Mouse (Mus musculus) hindbrain, postnatal 0 days (tissue): ENCODE results near the gene Gm5965. TPM values are rescaled to one million over a fixed set of nuclear protein-coding genes. Genes with fewer than 3 reads are reported as not detected.

Experiments
- ATAC-seq: fragments of 200-750 bp; cut with Nextera tagmentation; 2 replicates; pipeline ENCODE4 v1.8.0; 2017; ENCODE audit warnings: mild to moderate bottlenecking, moderate TSS enrichment, moderate library complexity
- DNase-seq: peaks from one replicate; pipeline ENCODE4 v3.0.0-alpha.2; 2015; ENCODE audit warnings: low spot score
- H3K27ac ChIP-seq: fragments of 300-500 bp; sonication (generic); 2 replicates; pipeline ENCODE4 v1.5.1; 2014; ENCODE audit warnings: mild to moderate bottlenecking
- H3K27me3 ChIP-seq: fragments of 300-500 bp; sonication (generic); 2 replicates; pipeline ENCODE4 v1.6.1; 2014; ENCODE audit warnings: low read length, mixed read lengths; ENCODE audit not compliant: insufficient read depth
- H3K36me3 ChIP-seq: fragments of 300-500 bp; sonication (generic); 2 replicates; pipeline ENCODE4 v1.6.1; 2014; ENCODE audit warnings: low read length, mixed read lengths; ENCODE audit not compliant: insufficient read depth
- H3K4me1 ChIP-seq: fragments of 300-500 bp; sonication (generic); 2 replicates; pipeline ENCODE4 v1.6.1; 2014; ENCODE audit warnings: antibody characterized with exemption, low read length, mixed read lengths; ENCODE audit not compliant: insufficient read depth
- H3K4me2 ChIP-seq: fragments of 300-500 bp; sonication (generic); 2 replicates; pipeline ENCODE4 v1.6.1; 2014; ENCODE audit warnings: low read depth, mild to moderate bottlenecking, low read length, moderate library complexity, mixed read lengths
- H3K4me3 ChIP-seq: fragments of 300-500 bp; sonication (generic); 2 replicates; pipeline ENCODE4 v1.5.1; 2014; ENCODE audit warnings: low read length
- H3K9ac ChIP-seq: fragments of 300-500 bp; sonication (generic); replicated peaks from 2 replicates; pipeline ENCODE4 v1.6.1; 2014; ENCODE audit warnings: mild to moderate bottlenecking, low read length, moderate library complexity, mixed read lengths
- H3K9me3 ChIP-seq: fragments of 300-500 bp; sonication (generic); 2 replicates; pipeline ENCODE4 v1.6.1; 2016; ENCODE audit warnings: low read length, mixed read lengths
- CTCF ChIP-seq: IDR thresholded peaks from 2 replicates; pipeline ENCODE4 v1.5.1; 2016; ENCODE audit warnings: antibody characterized with exemption, control low read depth, low read depth
- WGBS: fragments of 180-500 bp; shearing (Covaris S2); extraction: QIAGEN DNeasy Blood & Tissue Kit; methylation state at CpG from one replicate; pipeline ENCODE4 v1.1.7; 2014; 5-methylcytosine and 5-hydroxymethylcytosine counted together
- polyA plus RNA-seq: library from polyadenylated mRNA; unstranded; fragments of >200 nt; fragmentation: Nextera tagmentation; extraction: Ambion mirVana; gene quantifications from 2 replicates; pipeline ENCODE4 v1.2.1, GENCODE M21; 2015
- total RNA-seq: library from RNA; depleted of rRNA; stranded (reverse); fragments of >200 nt; gene quantifications from 2 replicates; pipeline ENCODE4 v1.2.3, GENCODE M21; 2014; rRNA removed

The Gm5965 gene
- total and polyA plus RNA-seq, 2 experiments from 2014 or later: not detected

- Histone ChIP-seq H3K36me3 (no peaks in the 10 kb centered on the region), H3K27me3 (no peaks in the 10 kb centered on the region), H3K4me1 (no peaks in the 10 kb centered on the region), H3K4me3 (no peak within 1 kb of the TSS), H3K27ac (no peak within 1 kb of the TSS), H3K9ac (no peak within 1 kb of the TSS), H3K4me2 (no peak within 1 kb of the TSS), H3K9me3 (no peaks in the 10 kb centered on the region)
- no peak for DNase-seq
- ATAC-seq: no peak
- TF ChIP-seq CTCF: no peak
- 91% methylated on average over 2 of the region's 2 CpGs for WGBS
Measured at GRCm38 (mm10) chr16:88774106-88774505, 3.6 kb upstream of the Gm5965 start, which contains the start of gene 2310057N15Rik. 2310057N15Rik (minus strand) TSS chr16:88774206.

- 60% methylated on average over 2 of the region's 2 CpGs for WGBS
- no peaks in the 10 kb centered on the region for H3K9me3 ChIP-seq
- no peak overlapping the region for H3K9ac ChIP-seq
- TF ChIP-seq CTCF: no peak
- H3K36me3 ChIP-seq: no peaks in the 10 kb centered on the region
- H3K4me2 ChIP-seq: no peak overlapping the region
- ATAC-seq (no peak), DNase-seq (peak; percentile 8)
- H3K27ac ChIP-seq: no peak overlapping the region
- no peaks in the 10 kb centered on the region for H3K27me3 ChIP-seq
- H3K4me1 ChIP-seq: no peaks in the 10 kb centered on the region
- no peak overlapping the region for H3K4me3 ChIP-seq
Measured at GRCm38 (mm10) chr16:88786786-88787185, 9.1 kb downstream of the Gm5965 start.

- Histone ChIP-seq H3K4me2 (no peak within 1 kb of the TSS), H3K4me3 (no peak within 1 kb of the TSS), H3K4me1 (no peaks in the 10 kb centered on the region), H3K9ac (no peak within 1 kb of the TSS), H3K9me3 (no peaks in the 10 kb centered on the region), H3K27me3 (no peaks in the 10 kb centered on the region), H3K36me3 (no peaks in the 10 kb centered on the region), H3K27ac (no peak within 1 kb of the TSS)
- 62% methylated on average over 2 of the region's 2 CpGs for WGBS
- DNase-seq (peak; percentile 27), ATAC-seq (0 out of 2 replicates have a peak, but pooled peaks have one; percentile 24)
- TF ChIP-seq CTCF: no peak
Measured at GRCm38 (mm10) chr16:88811827-88812226, 34.1 kb downstream of the Gm5965 start, which contains the start of gene Gm20741. Gm20741 (minus strand) TSS chr16:88812220.

GRCm38 (mm10) chr16:88820066-88820465 is 42.4 kb downstream of the Gm5965 start, which contains the start of gene Krtap15:
Krtap15 (plus strand) TSS chr16:88820215.
- H3K27me3 ChIP-seq: no peaks in the 10 kb centered on the region
- H3K9ac ChIP-seq: no peak within 1 kb of the TSS
- DNase-seq (no peak), ATAC-seq (no peak)
- WGBS: 69% methylated on average over 3 of the region's 3 CpGs
- H3K27ac ChIP-seq: no peak within 1 kb of the TSS
- H3K4me1 ChIP-seq: no peaks in the 10 kb centered on the region
- H3K36me3 ChIP-seq: no peaks in the 10 kb centered on the region
- H3K9me3 ChIP-seq: no peaks in the 10 kb centered on the region
- H3K4me2 ChIP-seq: no peak within 1 kb of the TSS
- no peak for TF ChIP-seq CTCF
- H3K4me3 ChIP-seq: no peak within 1 kb of the TSS

DNA sequence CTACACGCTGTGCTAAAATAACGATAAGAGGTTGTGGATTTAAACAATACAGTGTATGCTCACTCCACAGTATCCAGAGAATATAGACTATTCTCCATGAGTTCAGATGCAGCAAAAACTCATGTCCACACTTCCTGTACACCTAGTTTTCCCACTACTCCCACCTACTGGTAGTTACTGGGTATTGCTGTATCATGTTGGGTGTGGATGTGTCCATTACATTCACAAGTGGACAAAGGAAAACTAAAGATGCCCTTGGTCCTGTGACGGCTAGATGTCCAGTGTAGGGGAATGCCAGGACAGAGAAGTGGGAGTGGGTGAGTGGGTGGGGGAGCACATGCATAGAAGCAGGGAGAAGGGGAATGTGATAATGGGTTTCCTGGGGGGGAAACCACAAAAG is 46.0 kb downstream of the Gm5965 start:
- Histone ChIP-seq H3K4me1 (no peaks in the 10 kb centered on the region), H3K9ac (no peak overlapping the region), H3K27ac (no peak overlapping the region), H3K4me3 (no peak overlapping the region), H3K27me3 (no peaks in the 10 kb centered on the region), H3K9me3 (no peaks in the 10 kb centered on the region), H3K36me3 (no peaks in the 10 kb centered on the region), H3K4me2 (no peak overlapping the region)
- peak; percentile 63 for TF ChIP-seq CTCF
- 77% methylated on average over 3 of the region's 3 CpGs for WGBS
- DNase-seq (peak; percentile 14), ATAC-seq (no peak)

DNA sequence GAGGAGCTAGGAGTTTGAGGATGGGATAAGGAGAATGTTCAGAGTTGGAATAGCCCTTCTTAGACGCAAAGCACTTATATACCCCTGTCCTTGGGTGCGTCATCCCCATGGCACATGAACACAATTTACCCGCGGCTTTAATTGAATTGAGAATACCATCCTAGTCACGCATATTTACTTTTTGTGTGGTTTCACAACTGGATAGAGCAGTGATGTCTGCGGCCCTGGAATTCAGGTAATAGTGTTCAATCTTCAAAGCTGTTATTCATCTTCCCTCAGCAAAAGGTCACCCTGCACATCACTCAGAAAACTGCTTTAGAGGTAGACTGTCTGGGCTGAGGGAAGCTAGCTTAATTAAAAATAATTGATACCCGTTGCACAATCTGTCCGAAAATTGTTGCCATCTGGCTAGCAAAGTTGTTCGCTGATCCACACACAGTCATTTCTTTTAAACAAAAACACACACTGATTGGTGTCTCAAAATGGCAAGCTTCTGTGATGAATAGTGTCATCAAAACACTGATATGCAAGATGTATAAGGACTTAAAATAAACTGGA is 48.5 kb downstream of the Gm5965 start, which contains the start of gene Krtap14:
Krtap14 (minus strand) TSS at position 51 of the 558 bp plus-strand sequence.
- TF ChIP-seq CTCF: no peak
- Histone ChIP-seq H3K27me3 (no peaks in the 10 kb centered on the region), H3K27ac (no peak within 1 kb of the TSS), H3K9me3 (no peaks in the 10 kb centered on the region), H3K36me3 (no peaks in the 10 kb centered on the region), H3K9ac (no peak within 1 kb of the TSS), H3K4me3 (no peak within 1 kb of the TSS), H3K4me1 (no peaks in the 10 kb centered on the region), H3K4me2 (no peak within 1 kb of the TSS)
- DNase-seq (no peak), ATAC-seq (no peak)
- WGBS: 76% methylated on average over 9 of the region's 9 CpGs

GRCm38 (mm10) chr16:88826978-88827377 is 49.3 kb downstream of the Gm5965 start:
- Histone ChIP-seq H3K4me2 (no peak overlapping the region), H3K9ac (no peak overlapping the region), H3K27ac (no peak overlapping the region), H3K36me3 (no peaks in the 10 kb centered on the region), H3K27me3 (no peaks in the 10 kb centered on the region), H3K4me3 (no peak overlapping the region), H3K9me3 (no peaks in the 10 kb centered on the region), H3K4me1 (no peaks in the 10 kb centered on the region)
- DNase-seq (no peak), ATAC-seq (no peak)
- no peak for TF ChIP-seq CTCF
- WGBS: 66% methylated on average over 3 of the region's 3 CpGs

Other genes with a start within 250 kb of the Gm5965 start
- gene Cldn8, start 214.7 kb upstream of the Gm5965 start, total RNA-seq: not detected in 2 replicates
- not detected in 2 replicates for gene Cldn8, start 214.7 kb upstream of the Gm5965 start, polyA plus RNA-seq
- gene Krtap24-1, start 165.6 kb upstream of the Gm5965 start, total RNA-seq: not detected in 2 replicates
- gene Krtap24-1, start 165.6 kb upstream of the Gm5965 start, polyA plus RNA-seq: not detected in 2 replicates
- not detected in 2 replicates for gene 2310079G19Rik, start 150.2 kb upstream of the Gm5965 start, total RNA-seq
- not detected in 2 replicates for gene 2310079G19Rik, start 150.2 kb upstream of the Gm5965 start, polyA plus RNA-seq
- gene Krtap26-1, start 130.1 kb upstream of the Gm5965 start, total RNA-seq: not detected in 2 replicates
- not detected in 2 replicates for gene Krtap26-1, start 130.1 kb upstream of the Gm5965 start, polyA plus RNA-seq
- gene Krtap27-1, start 106.2 kb upstream of the Gm5965 start, total RNA-seq: not detected in 2 replicates
- gene Krtap27-1, start 106.2 kb upstream of the Gm5965 start, polyA plus RNA-seq: not detected in 2 replicates
- not detected in 2 replicates for gene 2310061N02Rik, start 69.9 kb upstream of the Gm5965 start, total RNA-seq
- gene 2310061N02Rik, start 69.9 kb upstream of the Gm5965 start, polyA plus RNA-seq: not detected in 2 replicates
- not detected in 2 replicates for gene Krtap13-1, start 49.0 kb upstream of the Gm5965 start, total RNA-seq
- not detected in 2 replicates for gene Krtap13-1, start 49.0 kb upstream of the Gm5965 start, polyA plus RNA-seq
- not detected in 2 replicates for gene Krtap13, start 26.3 kb upstream of the Gm5965 start, total RNA-seq
- gene Krtap13, start 26.3 kb upstream of the Gm5965 start, polyA plus RNA-seq: not detected in 2 replicates
- gene 2310034C09Rik, start 19.0 kb upstream of the Gm5965 start, total RNA-seq: not detected in 2 replicates
- not detected in 2 replicates for gene 2310034C09Rik, start 19.0 kb upstream of the Gm5965 start, polyA plus RNA-seq
- gene 2310057N15Rik, start 3.7 kb upstream of the Gm5965 start, total RNA-seq: not detected in 2 replicates
- not detected in 2 replicates for gene 2310057N15Rik, start 3.7 kb upstream of the Gm5965 start, polyA plus RNA-seq
- gene Gm20741, start 34.3 kb downstream of the Gm5965 start, total RNA-seq: not detected in 2 replicates
- not detected in 2 replicates for gene Gm20741, start 34.3 kb downstream of the Gm5965 start, polyA plus RNA-seq
- not detected in 2 replicates for gene Krtap15, start 42.3 kb downstream of the Gm5965 start, total RNA-seq
- not detected in 2 replicates for gene Krtap15, start 42.3 kb downstream of the Gm5965 start, polyA plus RNA-seq
- not detected in 2 replicates for gene Krtap14, start 48.2 kb downstream of the Gm5965 start, total RNA-seq
- not detected in 2 replicates for gene Krtap14, start 48.2 kb downstream of the Gm5965 start, polyA plus RNA-seq
- not detected in 2 replicates for gene Krtap19-1, start 91.5 kb downstream of the Gm5965 start, total RNA-seq
- not detected in 2 replicates for gene Krtap19-1, start 91.5 kb downstream of the Gm5965 start, polyA plus RNA-seq
- not detected in 2 replicates for gene Krtap19-2, start 96.4 kb downstream of the Gm5965 start, total RNA-seq
- gene Krtap19-2, start 96.4 kb downstream of the Gm5965 start, polyA plus RNA-seq: not detected in 2 replicates
- gene Krtap19-3, start 100.1 kb downstream of the Gm5965 start, total RNA-seq: not detected in 2 replicates
- not detected in 2 replicates for gene Krtap19-3, start 100.1 kb downstream of the Gm5965 start, polyA plus RNA-seq
- gene Krtap19-4, start 107.2 kb downstream of the Gm5965 start, total RNA-seq: not detected in 2 replicates
- not detected in 2 replicates for gene Krtap19-4, start 107.2 kb downstream of the Gm5965 start, polyA plus RNA-seq
- not detected in 2 replicates for gene Krtap19-5, start 118.6 kb downstream of the Gm5965 start, total RNA-seq
- gene Krtap19-5, start 118.6 kb downstream of the Gm5965 start, polyA plus RNA-seq: not detected in 2 replicates
- gene Krtap19-9b, start 154.4 kb downstream of the Gm5965 start, total RNA-seq: not detected in 2 replicates
- not detected in 2 replicates for gene Krtap19-9b, start 154.4 kb downstream of the Gm5965 start, polyA plus RNA-seq
- not detected in 2 replicates for gene Krtap16-3, start 185.0 kb downstream of the Gm5965 start, total RNA-seq
- gene Krtap16-3, start 185.0 kb downstream of the Gm5965 start, polyA plus RNA-seq: not detected in 2 replicates
- gene Krtap22-2, start 232.9 kb downstream of the Gm5965 start, total RNA-seq: not detected in 2 replicates
- not detected in 2 replicates for gene Krtap22-2, start 232.9 kb downstream of the Gm5965 start, polyA plus RNA-seq
- gene Gm10229, start 237.4 kb downstream of the Gm5965 start, total RNA-seq: not detected in 2 replicates
- gene Gm10229, start 237.4 kb downstream of the Gm5965 start, polyA plus RNA-seq: not detected in 2 replicates